Mouse (Mus musculus) embryo, embryonic 11.5 days (tissue): Measurements from ENCODE around the gene Zfp36l2.

ENCODE experiments used
- DNase-seq: peaks from one replicate; pipeline ENCODE4 v3.0.0-alpha.2; 2012; ENCODE audit warnings: low read depth, low spot score

Gene Zfp36l2

GRCm38 (mm10) chr17:84177481-84177880 lies 10.3 kb downstream of the Zfp36l2 start:
- DNase-seq: no peak

- no peak for DNase-seq
Measured at GRCm38 (mm10) chr17:84176446-84176845, 11.3 kb downstream of the Zfp36l2 start.

- no peak for DNase-seq
Measured at GRCm38 (mm10) chr17:84175196-84175595, 12.6 kb downstream of the Zfp36l2 start.

DNA sequence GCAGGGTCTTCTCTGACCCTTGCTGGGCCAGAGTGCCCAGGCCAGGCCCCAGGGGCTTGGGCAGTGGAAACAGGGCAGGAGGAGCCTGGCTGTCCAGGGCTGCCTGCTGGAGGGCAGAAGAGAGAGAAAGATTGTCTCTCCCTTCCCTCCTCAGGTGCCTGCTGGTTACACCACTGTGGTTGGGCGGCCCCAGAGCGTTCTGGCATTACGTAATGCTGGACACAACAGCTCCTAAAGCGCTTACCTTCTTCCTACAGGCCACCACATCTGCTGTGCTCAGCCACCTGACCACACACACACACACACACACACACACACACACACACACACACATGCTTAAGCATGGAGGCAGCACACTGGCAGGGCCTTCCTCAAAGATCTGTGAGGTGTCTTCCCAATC lies 20.4 kb downstream of the Zfp36l2 start:
- no peak for DNase-seq

GRCm38 (mm10) chr17:84166135-84166860 lies 21.4 kb downstream of the Zfp36l2 start:
- DNase-seq: no peak

DNA sequence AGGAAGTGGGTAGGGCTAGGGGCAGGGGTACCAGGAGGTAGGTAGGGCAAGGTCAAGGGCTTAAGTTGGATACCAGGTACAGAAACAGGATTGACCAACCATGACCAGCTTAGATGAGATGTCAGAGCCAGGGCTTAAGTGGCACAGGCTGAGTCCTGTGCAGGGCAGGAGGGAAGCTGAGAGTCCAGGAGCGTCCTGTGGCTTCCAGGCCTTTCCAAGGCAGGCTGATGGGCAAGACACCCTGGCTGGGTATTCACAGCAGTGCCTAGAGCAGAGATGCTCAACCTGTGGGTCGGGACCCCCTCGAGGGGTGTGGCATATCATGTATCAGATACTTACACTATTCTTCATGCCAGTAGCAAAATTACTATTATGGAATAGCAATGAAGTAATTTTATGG lies 22.0 kb downstream of the Zfp36l2 start:
- DNase-seq: no peak

DNA sequence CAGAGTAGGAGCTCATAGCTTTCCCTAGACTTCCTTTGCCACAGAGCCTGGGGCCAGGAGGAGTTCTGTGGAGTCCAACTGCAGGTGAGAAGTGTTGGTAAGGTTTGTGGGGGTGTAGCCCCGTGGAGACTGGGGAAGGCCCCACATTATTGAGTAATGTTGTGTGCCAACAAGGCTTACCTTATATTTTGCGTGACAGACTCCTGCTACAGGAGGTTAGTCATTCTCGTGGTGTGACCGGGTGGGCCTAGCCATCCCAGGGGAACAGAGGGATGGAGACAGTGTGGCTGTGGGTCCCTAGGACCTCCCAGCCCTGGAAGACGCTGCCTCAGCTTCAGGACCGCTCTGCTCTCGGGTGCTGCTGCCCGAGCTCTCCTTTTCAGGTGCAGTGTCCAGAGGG lies 23.6 kb downstream of the Zfp36l2 start:
- DNase-seq: no peak

DNA sequence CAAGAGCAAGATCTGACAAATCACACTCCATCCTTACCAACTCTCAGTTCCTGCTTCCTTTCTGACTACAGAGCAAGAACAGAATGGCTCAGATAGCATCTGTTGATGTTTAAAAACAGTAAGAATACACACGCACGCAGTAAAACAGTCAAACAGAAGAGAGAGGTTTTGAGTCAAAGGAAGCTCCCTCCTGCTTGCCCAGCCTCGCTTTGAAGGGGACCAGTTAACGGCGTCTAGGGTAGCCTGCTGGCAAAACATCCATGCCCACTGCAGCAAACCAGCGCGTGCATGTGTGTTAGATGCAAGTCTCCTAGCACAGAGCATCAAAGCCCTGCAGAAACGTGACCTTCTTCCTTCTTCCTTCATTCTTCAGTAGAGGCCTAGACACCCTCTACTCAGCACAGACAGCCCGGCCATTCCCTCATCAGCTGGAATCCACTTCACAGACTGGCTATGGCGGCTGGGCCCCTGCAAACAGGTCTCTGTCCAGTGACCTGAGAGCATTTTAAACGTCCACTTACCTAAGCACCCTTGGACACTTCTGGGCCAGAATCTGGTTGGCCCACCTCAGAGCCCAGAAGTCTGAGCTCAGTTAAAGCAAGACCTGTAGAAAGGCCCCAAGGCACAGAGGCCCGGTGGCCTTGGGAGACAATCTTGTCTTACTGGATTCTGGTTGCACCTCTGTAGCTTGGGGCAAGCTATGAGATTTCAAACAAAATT lies 24.5 kb downstream of the Zfp36l2 start:
- no peak for DNase-seq

DNA sequence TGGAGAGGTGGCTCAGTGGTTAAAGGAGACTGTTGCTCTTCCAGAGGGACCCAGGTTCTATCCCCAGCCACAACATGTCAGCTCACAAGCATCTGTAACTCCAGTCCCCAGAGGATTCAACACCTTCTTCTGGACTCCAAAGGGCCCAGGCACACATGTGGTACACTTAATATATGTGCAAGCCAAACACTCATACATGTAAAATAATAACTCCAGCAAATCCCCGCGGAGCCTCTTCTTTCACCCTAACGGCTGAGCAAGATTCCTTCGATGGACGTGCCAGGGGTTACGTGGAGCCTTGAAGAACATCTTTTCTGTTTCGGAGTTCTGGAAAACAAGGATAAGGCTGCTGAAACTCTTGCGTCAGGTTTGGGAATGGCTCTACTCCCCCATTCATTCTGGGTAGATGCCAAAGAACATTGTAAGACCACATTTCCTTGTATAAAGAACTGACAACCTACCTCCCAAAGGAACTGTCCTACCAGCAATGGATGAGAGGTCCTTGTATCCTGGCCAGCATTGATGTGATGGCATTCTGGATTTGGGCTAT lies 25.5 kb downstream of the Zfp36l2 start:
- no peak for DNase-seq

- no peak for DNase-seq
Measured at GRCm38 (mm10) chr17:84161231-84161854, 26.4 kb downstream of the Zfp36l2 start.

- DNase-seq: no peak
Measured at GRCm38 (mm10) chr17:84158891-84159290, 28.9 kb downstream of the Zfp36l2 start.

DNA sequence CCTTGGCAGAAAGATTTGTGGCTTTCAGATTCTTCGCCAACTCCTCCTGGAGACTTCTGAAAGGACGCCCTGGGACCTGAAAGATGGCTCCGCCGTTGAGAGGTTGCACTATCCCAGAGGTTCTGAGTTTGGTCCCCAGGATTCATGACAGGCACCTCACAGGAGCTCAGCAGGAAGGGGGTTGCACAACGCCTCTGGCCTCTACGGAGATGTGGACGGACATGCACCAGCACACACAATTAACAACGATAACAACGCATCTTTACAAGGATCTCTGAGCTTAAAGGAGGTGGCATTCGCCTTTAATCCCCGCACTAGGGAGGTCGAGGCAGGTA lies 29.3 kb downstream of the Zfp36l2 start:
- DNase-seq: no peak

- DNase-seq: no peak
Measured at GRCm38 (mm10) chr17:84157743-84158460, 29.8 kb downstream of the Zfp36l2 start.

- DNase-seq: no peak
Measured at GRCm38 (mm10) chr17:84156748-84157742, 30.7 kb downstream of the Zfp36l2 start.

DNA sequence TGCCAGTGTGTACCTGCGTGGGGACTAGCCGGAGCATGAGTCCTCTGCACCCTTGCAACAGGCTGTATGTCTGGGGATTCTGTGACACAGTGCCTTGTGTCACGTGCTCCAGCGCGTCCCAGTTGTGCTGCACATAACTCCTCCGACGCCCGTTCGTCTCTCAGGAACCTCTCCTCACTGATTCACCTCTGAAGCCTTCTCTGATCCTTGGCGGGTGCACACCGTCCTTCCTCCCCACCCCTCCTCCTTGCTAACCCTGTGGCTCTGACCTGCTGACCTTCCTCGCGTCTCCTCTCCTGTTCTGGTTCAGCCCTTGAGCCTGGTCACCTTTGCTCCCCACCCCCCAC lies 31.5 kb downstream of the Zfp36l2 start:
- DNase-seq: no peak

GRCm38 (mm10) chr17:84155516-84156226 lies 32.1 kb downstream of the Zfp36l2 start:
- no peak for DNase-seq

GRCm38 (mm10) chr17:84155029-84155338 lies 32.8 kb downstream of the Zfp36l2 start:
- DNase-seq: no peak

DNA sequence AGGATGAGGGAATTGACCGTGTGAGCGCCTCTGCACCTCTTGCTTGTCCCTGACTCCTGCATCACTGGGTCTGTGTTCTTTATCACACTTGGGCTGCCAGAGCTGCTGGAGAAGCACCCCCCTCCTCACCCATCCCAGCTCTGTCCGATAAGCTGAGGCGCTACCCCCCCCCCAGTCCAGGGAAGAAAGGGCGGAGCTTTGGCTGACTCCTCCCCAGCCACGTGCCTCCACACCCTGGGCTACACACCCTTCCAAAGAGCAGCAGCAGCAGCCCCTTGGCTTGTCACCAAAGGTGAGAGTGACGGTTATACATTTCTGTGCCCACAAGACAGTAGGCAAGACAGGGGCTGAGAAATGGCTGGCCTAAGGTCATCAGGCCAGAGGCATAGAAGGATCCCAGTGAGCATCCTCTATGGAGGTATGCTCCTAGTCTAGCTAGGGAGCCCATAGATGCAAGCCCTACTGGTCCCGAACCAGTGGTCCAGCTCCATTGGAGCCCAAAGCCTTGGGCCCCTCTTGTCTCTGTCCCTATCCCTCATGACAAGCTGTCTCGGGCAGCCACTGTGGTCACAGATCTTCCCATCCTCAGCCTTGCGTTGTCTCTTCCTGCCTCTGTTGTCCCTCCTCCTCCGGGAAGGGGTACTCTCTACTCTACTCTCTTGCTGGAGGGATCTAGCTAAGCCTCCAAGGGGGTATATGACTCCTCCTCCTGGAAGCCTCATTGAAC lies 33.3 kb downstream of the Zfp36l2 start:
- DNase-seq: no peak

GRCm38 (mm10) chr17:84152976-84153786 lies 34.6 kb downstream of the Zfp36l2 start:
- DNase-seq: no peak
